Mouse (Mus musculus) retina, embryonic 14.5 days (tissue): ENCODE measurements around the gene Ptpro.

Source experiments
- DNase-seq: peaks from one replicate; pipeline ENCODE4 v3.0.0-alpha.2; 2015; ENCODE audit warnings: low spot score

Gene Ptpro

DNA sequence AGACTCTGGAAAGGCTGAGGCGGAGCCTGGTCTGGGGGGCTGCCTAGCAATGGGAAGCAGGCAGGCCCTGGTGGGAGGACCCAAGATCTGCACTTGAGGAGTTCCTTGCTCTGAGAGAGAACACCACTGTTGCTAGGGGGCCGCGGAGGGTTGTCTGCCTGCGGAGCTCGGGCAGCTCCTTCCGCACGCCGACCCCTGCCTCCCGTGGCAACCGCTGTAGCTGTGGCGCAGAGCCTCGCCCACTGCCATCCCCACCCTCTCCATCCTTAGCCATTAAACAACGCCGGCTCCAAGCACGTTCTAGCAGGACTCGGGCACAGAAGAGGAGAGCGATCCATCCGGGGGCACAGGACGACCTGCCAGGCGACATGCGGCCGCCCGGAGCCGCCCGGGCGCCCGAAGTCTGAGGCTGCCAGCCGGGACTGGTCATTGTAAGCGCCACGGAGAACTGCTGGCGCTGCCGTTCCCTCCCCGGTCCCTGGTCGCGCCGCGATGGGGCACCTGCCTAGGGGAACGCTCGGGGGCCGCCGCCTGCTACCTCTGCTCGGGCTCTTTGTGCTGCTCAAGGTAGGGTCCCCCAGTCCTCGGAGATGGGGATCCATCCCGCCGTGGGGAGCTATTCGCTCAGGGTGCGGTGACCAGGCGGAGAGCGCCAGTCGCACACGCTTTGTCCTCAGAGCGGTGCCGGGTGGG is at the start of gene Ptpro:
Ptpro (plus strand) TSS at position 126 of the 693 bp plus-strand sequence.
- DNase-seq, result peak; percentile 74

GRCm38 (mm10) chr6:137202661-137203060 is 49.5 kb upstream of the Ptpro start:
- no peak for DNase-seq

GRCm38 (mm10) chr6:137205662-137206400 is 46.3 kb upstream of the Ptpro start:
- DNase-seq, result peak; percentile 73

DNA sequence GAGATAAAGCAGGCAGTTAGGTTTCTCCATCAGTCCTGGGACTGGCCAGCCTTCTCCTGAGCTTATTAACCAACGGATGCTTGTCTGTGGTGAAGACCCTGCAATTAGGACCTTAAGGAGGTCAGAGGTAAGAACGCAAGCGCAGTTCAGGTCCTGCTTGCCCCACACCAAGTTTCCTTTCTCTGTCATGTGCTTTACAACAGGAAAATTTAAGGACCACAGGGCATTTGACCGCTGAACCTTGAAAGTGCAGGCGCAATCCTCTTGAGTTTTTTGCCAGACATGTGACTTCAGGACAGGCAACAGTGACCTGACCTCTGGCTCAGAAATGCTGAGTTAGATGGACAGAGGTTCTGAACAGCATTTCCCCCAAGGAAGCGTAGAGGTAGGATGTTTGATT is 45.0 kb upstream of the Ptpro start:
- no peak for DNase-seq

- DNase-seq, result no peak
These were observed 42.1 kb upstream of the Ptpro start for GRCm38 (mm10) chr6:137209992-137210391.

DNA sequence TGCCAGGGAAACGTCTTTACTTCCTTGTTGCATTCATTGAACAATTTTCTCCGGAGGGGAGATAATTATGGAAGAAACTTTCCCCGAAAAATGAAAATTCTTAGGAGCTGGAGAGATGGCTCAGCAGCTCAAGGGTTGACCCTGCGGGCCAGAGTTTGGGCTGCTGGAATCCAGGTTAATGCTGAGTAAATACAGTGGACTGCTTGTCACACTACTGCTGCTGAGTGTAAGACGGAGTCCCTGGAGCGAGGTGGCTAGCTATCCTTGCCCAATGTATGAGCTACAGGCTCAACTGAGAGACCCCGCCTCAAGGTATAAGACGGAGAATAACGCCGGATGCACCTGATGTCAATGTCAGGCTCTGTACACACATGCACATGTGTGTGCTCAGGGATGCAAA is 41.1 kb upstream of the Ptpro start:
- DNase-seq, result no peak

- DNase-seq, result no peak
These were observed 40.7 kb upstream of the Ptpro start for GRCm38 (mm10) chr6:137211441-137211840.

- DNase-seq, result no peak
These were observed 34.2 kb upstream of the Ptpro start for GRCm38 (mm10) chr6:137217841-137218463.

- peak; percentile 59 for DNase-seq
These were observed 746 bp downstream of the Ptpro start for GRCm38 (mm10) chr6:137252887-137253242.

GRCm38 (mm10) chr6:137253415-137253814 is 1.3 kb downstream of the Ptpro start:
- DNase-seq, result peak; percentile 28

DNA sequence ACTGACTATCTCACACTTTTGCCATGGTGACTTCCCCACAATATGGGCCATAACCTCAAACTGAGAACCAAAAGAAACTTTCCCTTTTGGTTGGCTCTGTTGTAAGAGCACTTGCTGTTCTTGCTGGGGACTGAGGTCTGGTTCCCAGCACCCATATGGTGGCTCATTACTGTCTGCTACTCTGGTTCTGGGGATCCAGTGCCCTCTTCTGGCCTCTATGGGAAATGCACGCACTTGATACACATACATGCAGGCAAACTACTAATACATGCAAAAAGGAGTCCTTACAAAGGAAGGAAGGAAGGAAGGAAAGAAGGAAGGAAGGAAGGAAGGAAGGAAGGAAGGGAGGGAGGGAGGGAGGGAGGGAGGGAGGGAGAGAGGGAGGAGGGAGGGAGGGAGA is 8.9 kb downstream of the Ptpro start:
- no peak for DNase-seq

DNA sequence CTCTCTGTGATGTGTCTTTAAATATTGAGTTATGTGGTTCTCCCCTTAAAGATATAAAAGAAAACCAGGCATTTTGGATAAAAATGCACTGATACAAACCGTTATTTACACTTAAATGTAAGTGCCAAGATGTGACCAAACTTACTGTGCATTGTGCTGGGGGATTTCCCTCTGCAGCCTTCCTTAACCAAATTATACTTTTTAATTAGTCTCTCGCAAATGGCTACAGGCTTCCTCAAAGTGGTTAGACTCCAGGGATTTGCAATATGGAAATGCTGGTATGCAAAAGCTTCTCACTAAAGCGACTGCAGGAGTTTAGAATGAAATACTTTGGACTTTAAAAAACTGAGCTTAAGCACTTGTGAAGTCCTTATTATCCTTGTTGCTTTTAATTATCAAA is 10.0 kb downstream of the Ptpro start:
- DNase-seq, result no peak

DNA sequence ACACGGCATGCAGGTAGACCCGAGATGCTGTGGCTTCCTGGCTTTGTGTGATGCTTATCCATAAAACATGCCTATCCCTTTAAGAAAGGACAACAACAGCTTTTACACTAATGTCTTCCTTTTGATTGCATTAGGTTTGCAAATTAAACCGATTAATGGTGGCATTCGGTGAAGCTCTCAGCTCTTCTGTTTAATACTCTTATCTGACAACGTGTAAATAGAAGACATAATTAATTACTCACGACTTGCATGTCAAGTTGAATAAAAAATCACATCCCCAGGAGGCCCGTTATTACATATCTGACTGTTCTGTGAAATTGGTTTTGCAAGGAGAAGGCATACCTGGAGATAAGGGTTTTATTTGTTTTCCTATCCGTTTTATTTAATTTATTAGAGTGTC is 15.9 kb downstream of the Ptpro start:
- no peak for DNase-seq

DNA sequence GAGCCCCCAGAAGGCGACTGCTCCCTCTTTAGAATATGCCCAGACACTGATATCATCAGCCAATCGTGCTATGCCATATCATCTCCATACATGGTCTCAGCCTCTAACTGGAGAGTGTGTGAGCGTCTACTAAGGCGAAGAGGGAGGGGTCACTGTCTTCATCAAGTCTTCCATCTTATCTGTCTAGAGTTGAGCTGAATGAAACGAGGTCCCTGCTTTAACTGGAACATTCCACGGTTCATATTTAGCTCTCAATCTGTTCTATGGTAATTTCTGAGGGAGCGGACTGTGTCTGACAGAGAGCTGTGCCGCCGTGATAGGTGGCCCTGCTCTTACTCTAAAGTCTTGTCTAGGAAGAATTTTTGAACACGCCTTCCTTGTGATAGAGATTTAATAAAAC is 16.5 kb downstream of the Ptpro start:
- DNase-seq, result no peak

DNA sequence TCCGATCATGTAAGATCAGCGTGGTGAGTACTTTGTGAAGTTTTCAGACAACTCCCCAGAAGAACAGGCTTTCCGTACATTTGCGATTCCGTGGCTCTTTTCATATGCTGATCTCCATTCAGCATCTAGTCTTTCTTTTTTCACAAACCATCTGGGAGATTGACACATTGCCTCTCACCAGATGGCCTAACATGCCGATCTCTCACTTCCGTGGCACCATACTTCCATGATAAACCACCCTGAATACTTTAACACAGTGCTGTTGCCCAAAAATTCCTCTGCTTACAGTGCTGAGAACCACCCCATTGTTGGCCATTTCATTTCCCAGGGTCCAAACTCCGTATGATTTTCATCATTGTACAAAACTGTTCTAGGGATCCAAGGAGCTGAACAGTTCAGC is 20.4 kb downstream of the Ptpro start:
- no peak for DNase-seq

DNA sequence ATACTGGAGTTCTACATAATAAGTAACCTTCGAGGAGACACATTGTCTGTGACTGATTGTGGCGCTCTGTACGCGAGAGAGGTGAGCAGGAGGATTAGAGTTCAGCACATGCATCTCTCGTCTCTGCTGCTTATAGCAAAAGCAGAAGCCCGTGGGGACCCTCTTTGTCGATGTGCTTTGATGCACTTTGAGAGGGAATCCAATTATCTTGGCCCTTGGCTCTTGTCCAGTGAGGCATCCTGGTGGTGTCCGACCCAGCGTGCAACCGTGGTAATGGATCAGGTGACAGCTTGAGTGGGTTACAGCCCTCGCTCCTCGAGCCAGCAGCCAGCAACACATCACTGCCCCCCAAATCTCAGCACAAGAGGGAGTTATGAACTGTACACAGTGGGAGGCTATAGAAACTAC is 25.5 kb downstream of the Ptpro start:
- peak; percentile 63 for DNase-seq

DNA sequence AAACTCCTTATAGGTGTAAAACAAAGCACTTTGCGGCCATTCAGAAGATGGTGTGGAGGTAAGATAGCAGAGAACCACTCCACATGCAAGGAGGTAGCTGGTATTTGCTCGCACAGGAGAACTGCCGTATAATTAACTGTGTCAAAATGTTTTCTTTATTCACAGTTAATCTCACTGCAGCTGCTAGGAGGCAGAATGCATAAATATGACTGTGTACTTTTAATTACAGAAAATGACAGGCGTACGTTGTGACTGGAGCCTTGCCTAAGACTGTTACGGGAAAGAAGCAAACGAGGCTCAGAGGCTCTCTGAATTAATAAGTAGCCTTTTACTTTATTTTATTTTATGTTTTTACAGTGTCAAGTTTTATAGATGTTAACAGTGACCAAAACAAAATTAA is 27.5 kb downstream of the Ptpro start:
- DNase-seq, result no peak

GRCm38 (mm10) chr6:137281541-137282049 is 29.5 kb downstream of the Ptpro start:
- DNase-seq, result peak; percentile 22

DNA sequence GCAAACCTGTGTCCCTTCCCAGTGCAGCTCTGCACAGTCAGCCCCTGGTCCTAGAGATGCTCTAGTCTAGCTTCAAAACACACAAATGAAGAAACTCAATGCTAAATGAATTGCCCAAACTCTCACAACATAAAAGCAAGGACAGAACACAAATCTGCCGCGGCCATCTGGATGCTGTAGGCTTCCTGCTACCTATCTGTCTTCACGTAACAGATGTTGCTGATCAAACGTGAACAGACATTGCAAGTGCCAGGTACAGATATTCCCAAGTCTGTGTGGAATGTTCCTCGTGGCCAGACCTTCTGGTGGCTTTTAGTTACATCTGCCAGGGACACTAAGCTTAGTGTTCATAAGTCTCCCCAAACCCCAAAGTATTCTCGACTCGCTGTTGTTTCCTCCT is 29.9 kb downstream of the Ptpro start:
- DNase-seq, result no peak

GRCm38 (mm10) chr6:137286376-137286775 is 34.3 kb downstream of the Ptpro start:
- no peak for DNase-seq

GRCm38 (mm10) chr6:137287788-137288187 is 35.7 kb downstream of the Ptpro start:
- DNase-seq, result no peak

GRCm38 (mm10) chr6:137288264-137288663 is 36.1 kb downstream of the Ptpro start:
- DNase-seq, result no peak

GRCm38 (mm10) chr6:137292421-137292820 is 40.3 kb downstream of the Ptpro start:
- no peak for DNase-seq
